Mouse (Mus musculus) forelimb bud, embryonic 11.5 days (tissue): ENCODE results near the gene Arhgap32.
A peak's percentile ranks its signal among the peaks of the same experiment; 100 is the strongest.
"Not testable (repeated sequence)": the region's sequence is repeated elsewhere in the genome, so short reads cannot be mapped to it uniquely, and the experiment has no call there.

ENCODE experiments used
- DNase-seq: peaks from one replicate; pipeline ENCODE4 v3.0.0-alpha.2; 2012; ENCODE audit warnings: low read depth, low spot score

The Arhgap32 gene

GRCm38 (mm10) chr9:32137697-32138426, 21.9 kb downstream of the Arhgap32 start:
- DNase-seq, result no peak

DNA sequence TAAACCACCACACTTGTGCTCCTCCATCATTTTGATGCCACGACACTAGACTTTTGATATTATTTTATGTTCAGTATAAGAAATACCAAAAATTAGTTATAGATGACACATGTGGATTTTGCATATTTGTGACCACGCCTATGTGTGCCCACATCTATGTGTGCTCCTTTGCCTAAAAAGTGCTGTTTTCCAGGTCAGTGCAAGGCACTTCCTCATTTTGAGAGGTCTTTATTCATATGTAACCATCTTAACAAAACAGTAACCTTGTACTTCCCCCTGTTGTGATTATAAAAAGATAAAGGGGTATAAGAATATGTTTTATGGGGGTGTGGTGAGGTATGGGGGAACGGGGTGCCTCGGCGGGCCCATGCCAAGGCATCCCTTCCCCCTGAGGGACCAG, 22.7 kb downstream of the Arhgap32 start:
- DNase-seq, result no peak

- no peak for DNase-seq
Measured at GRCm38 (mm10) chr9:32139641-32140040, 23.7 kb downstream of the Arhgap32 start.

DNA sequence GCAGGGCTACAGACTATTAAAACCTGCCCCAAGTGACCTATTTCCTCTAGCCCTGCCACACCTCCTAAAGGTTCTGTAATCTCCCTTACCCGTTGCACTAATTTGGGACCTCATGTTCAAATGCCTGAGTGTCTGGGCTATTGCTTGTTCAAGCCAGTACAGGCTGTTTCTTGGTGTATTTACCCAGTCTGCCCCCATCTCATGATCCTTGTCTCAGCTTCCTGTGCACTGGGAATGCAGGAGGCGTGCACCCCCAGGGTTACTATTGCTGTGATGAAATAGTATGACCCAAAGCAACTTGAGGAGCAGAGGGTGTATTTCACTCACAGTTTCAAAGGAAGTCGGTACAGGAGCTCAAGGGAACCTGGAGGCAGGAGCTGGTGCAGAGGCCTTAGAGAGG, 26.9 kb downstream of the Arhgap32 start:
- no peak for DNase-seq

DNA sequence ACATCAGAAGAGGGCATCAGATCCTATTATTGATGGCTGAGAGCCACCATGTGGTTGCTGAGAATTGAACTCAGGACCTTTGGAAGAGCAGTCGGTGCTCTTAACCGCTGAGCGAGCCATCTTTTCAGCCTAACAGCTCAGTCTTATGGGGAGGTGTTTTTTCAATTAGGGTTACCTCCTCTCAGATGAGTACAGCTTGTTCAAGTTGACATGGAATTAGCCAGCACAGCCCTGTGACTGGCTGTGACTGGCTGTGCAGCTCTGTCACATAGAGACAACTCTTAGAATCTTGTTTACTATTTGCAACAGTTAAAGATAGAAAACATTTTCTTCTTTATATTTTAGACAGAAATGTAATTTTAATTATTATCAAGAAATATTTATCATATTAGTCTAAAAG, 27.5 kb downstream of the Arhgap32 start:
- no peak for DNase-seq

DNA sequence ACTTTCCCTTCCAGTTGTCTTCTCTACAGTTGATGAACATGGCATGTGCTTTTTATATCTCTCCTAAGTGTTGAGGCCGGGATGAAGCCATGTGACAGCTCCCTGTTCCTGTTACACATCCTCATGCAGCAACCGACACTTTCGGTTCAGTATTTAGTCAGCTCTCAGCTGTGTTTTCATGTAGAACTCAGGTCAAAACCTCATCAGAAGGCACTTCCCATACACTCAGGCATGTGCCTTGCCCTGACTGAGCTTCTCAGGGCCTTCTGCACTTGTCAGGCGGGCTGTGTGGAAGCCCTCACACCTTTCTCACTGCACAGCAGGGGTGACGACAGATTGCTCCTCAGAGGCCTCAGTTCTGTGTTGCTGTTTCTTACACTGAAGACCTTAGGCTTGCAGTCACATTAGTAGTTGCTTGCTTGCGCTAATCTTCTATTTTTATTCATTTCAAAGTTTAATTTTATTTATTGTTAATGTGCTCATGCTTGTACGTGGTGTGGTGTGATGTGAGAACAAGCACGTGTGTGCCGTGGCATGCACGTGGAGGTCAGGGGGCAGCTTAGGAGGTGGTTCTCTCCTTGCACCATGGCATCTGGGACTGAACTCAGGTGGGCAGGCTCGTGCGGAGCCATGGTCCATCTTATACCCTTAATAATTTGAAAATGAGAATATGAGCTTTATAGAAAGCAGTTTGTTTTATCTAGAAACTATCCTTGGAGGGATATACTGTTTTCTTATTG, 30.5 kb downstream of the Arhgap32 start:
- no peak for DNase-seq

DNA sequence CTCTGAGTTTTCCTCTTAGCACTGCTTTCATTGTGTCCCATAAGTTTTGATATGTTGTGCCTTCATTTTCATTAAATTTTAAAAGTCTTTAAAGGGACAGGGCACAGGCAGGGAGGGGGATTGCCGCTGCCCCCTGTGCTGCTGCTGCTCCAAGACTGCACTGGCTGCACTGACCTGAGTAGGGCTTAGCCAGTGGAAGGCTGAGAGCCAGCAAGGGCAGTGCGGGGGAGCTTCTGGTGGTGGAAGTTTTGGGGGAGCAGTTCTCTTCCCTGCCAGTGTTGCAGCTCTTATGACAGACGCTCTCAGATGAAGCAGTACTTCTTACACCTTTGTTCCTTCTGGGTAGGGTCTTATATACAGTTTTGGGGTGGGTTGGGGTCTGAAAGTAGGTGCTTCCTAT, 33.3 kb downstream of the Arhgap32 start:
- no peak for DNase-seq

DNA sequence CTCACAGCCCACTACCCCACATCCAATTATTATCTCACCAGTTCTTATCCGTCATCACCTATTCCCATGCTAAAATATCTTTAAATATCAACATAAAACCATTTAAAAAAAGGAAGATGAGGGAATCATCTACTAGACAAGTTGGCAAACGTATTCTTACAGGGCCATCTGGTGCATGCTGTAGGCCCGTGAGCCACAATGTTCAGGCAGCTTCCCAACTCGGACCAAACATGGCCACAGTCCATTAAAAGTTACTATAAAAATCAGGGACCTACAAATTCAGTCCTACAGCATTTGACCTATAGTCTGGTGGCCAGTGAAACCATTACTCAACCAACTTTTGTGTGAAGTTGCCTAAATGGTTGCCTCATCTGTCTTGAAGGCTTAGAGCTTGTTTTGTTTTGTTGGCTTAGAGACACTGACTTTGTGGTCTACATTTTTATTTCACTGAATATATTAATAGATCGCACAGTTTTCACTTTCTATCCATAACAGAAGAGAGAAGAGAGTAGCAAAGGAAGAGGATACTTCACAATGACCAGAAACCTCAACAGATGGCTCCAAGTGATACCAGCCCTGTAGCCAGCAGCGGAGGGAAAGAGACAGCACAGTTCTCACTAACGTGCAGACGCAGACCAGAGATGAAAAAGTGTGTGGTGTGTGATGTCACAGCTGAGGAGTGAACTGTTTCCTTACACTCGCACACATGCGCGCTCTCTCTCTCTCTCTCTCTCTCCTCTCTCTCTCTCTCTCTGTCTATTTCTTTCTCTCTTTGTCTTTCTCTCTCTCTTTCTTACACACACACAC, 34.1 kb downstream of the Arhgap32 start:
- no peak for DNase-seq

DNA sequence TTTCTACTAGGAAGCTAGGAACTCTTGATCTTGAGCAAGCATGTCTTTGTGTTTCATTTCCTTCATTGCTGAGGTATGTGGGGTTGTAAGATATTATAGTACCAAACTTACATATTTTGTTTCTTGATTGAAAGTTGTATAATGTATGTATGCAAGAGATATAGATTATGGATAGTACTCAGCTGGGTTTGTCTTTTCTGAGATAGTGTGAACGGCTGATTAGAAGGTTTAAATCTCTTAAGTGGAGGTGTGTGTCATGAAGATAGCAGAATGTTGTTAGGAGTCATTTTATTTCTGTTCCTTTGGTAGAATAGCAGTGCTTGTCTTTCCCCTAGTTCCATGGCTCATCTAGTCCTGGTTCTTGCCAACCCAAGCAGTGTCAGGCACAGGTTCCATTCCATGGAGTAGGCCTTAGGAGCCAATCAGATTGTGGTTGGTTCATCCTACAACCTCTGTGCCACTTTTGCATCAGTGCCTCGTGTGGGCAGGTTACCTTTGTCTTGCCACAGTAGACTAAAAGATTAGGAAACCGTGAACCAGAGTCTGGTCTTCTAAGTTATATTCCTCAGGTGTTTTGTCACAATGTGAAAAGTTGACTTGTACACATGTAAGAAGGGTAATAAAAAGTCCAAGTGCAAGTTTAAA, 38.9 kb downstream of the Arhgap32 start:
- DNase-seq, result no peak

GRCm38 (mm10) chr9:32156706-32157105, 40.8 kb downstream of the Arhgap32 start:
- no peak for DNase-seq

- DNase-seq, result no peak
Measured at GRCm38 (mm10) chr9:32157201-32157600, 41.3 kb downstream of the Arhgap32 start.

DNA sequence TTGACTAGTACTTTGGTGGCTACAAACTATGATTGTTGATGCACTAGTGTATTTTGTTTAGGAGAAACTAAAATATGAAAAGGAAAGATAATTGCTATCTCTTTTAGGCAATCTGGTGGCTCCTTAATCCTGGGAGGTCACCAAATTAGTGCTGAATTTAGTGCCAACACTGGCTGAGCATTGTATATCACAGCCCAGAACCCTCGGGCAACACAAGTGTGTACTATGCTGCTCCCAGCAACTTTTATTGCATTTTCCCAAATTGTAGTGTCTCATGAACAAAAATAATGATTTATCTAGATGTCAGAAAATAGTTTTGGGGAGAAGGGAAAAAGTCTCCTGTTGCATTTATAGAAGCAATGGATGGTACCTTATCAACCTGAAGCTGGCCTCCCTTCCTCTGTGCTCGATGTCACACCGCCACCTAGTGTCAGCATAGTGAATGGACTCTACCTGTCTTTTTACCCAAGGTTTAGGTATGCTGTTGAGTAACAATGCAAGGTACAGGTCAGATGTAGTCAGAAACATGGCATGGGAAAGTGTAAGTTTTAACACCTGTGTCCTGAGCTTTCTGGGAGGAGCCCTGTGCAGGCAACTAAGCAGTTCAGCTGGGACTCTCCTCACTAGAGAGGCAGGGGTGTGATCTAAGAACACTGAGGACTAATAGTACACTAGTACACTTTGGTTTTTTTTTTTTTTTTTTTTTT, 43.1 kb downstream of the Arhgap32 start:
- DNase-seq, result peak; percentile 80

DNA sequence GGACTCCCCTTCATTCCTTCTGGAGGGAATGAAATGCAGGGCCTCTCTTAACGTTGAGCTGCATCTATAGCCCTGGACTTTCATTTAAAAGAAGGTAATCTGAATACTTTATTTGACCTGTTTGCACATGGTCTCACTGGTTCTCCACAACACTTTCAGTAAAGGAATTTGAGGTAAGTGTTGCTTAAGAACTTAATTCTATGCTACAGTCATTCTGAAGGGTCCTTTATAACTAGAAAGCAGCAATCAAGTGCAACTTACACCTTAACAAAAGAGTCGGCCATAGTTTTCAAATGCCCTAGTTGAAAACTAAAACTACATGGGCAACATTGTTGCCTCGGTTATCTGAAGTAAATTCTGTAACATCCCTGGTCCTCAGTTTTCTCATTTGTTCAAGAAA, 43.8 kb downstream of the Arhgap32 start:
- no peak for DNase-seq

DNA sequence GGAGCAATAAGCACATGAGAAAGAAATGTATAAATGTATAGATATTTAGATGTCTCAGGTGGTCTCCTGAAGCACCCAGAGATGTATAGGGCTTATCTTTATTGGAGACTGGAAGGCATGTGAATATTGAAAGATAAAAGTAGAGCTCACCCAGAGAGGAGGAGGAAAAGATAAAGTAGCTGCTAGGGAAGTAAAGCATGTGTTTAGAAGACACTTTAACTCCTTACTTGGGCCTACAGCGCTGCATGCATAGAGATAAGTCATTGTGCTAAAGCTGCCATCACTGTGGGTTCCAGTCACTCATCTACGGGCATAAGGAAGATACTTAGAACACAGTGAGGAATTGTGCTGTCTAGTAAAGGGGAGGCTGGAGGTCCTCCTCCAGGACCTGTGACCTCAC, 46.9 kb downstream of the Arhgap32 start:
- no peak for DNase-seq

DNA sequence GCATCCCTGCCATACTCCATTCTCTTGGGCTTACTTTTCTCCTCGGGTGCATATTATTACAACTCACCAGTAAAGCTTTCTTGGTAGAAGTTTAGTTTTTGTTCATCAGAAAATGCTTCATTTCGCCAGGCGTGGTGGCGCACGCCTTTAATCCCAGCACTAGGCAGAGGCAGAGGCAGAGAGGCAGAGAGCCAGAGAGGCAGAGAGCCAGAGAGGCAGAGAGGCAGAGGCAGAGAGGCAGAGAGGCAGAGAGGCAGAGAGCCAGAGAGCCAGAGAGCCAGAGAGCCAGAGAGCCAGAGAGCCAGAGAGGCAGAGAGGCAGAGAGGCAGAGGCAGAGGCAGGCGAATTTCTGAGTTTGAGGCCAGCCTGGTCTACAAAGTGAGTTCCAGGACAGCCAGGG, 47.9 kb downstream of the Arhgap32 start:
- not testable (repeated sequence) for DNase-seq

DNA sequence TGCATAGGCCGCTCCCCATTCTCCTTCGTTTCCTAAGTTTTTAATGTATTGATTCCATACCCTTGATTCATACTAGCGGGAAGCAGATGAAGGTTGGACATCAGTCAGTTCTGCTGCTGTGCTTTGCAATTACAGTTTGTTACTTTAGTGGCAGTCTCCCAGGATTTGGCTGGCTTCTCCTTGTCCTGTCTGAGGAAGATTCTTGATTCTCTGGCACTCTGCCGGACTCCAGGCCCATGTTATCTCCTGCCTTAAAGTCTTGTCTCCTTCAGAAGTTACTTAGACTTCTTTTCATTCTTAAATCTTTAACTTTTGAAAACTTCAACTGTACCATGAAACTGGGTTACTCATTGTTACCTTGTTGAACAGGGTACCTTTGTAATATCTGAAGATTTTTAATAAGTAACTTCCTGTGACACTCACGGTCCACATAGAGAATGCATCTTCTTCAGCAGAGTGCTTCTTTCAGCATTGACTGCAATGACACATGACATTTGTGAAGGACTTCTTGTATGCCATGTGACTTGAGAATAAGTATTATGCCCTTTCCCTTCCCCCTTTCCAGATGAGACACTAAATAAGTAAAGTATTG, 52.7 kb downstream of the Arhgap32 start:
- DNase-seq, result no peak

DNA sequence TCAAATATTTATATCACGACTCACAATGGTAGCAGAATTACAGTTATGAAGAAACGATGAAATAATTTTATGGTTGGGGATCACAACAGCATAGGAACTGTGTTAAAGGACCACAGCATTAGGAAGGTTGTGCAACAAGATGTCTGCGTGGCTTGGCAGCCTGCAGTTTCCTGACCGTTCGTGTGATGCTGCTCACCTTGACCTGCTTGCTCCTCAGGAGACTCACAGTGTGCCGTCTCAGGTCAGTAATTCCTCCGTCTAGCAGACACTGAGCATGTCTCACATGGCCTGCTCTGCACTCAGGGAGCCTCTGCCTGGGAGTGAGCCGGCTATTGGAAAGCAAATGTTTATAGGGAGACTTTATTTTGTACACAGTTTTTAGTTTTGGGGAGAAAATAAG, 54.8 kb downstream of the Arhgap32 start:
- no peak for DNase-seq

DNA sequence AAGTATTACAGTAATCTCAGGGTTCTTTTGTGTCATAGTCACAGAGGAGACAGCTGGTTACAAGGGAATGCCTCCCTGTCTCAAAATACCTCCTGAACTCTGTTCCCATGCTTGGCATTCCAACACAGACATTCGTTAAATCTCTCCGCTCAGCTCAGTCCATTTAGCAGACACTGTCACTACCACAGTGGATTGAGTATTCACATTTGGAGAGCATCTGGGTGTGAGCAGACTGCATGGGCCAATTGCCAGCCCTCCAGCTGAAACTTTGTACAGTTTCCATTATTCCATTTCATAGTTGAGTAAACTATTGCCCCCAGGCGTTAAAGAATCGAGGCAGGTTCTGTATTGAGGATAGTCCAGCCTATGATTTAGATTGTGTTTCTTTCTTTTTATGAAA, 60.7 kb downstream of the Arhgap32 start:
- no peak for DNase-seq

GRCm38 (mm10) chr9:32181170-32181569, 65.2 kb downstream of the Arhgap32 start:
- DNase-seq, result no peak

DNA sequence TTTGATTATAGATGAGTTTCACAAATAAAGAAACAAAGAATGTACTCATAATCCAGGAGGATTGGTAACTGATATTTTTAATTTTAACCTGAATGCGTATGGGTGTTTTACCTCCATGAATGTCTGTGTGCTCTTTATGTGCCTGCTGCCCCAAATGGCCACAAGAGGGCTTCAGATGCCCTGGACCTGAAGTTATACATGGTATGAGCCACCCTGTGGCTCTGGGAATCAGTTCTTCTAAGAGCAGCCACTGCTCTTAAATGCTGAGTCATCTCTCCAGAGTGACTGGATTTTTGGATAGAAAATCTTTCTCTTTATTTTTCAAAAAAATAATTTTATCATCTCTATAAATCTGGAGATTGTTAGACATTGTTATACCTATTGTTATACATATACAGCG, 70.6 kb downstream of the Arhgap32 start:
- DNase-seq, result peak; percentile 20
